Mouse (Mus musculus) liver, adult 2 months (tissue): ENCODE data around the gene Nfrkb. TPM values are rescaled to one million over a fixed set of nuclear protein-coding genes. Genes with fewer than 3 reads are reported as not detected.

Source experiments
- DNase-seq: peaks from one replicate; pipeline ENCODE4 v3.0.0-alpha.2; 2011; ENCODE audit warnings: low read depth, low spot score; ENCODE audit errors: extremely low read depth
- H3K27ac ChIP-seq: fragments of 200-500 bp; replicated peaks from 2 replicates; pipeline ENCODE4 v1.5.1; 2012; ENCODE audit warnings: low read depth, mild to moderate bottlenecking, control low read depth, inconsistent platforms, low read length; ENCODE audit not compliant: insufficient read depth
- H3K27me3 ChIP-seq: fragments of 200-500 bp; 2 replicates; pipeline ENCODE4 v1.6.1; 2012; ENCODE audit warnings: mild to moderate bottlenecking, moderate library complexity, low read length, inconsistent platforms; ENCODE audit not compliant: control insufficient read depth, insufficient read depth
- H3K36me3 ChIP-seq: fragments of 200-500 bp; 2 replicates; pipeline ENCODE4 v1.6.1; 2012; ENCODE audit warnings: low read length, inconsistent platforms; ENCODE audit not compliant: control insufficient read depth, insufficient read depth
- H3K4me1 ChIP-seq: fragments of 200-500 bp; 2 replicates; pipeline ENCODE4 v1.6.1; 2011; ENCODE audit warnings: low read length; ENCODE audit not compliant: control insufficient read depth, insufficient read depth
- H3K4me3 ChIP-seq: fragments of 200-500 bp; 2 replicates; pipeline ENCODE4 v1.5.1; 2011; ENCODE audit warnings: low read depth, mild to moderate bottlenecking, control low read depth, low read length, moderate library complexity; ENCODE audit not compliant: insufficient read depth
- H3K79me2 ChIP-seq: fragments of 200-500 bp; 2 replicates; pipeline ENCODE4 v1.6.1; 2012; ENCODE audit warnings: inconsistent platforms, mild to moderate bottlenecking, low read length, moderate library complexity; ENCODE audit not compliant: control insufficient read depth, insufficient read depth
- H3K9ac ChIP-seq: fragments of 200-500 bp; 2 replicates; pipeline ENCODE4 v1.6.1; 2012; ENCODE audit warnings: low read depth, mild to moderate bottlenecking, control low read depth, inconsistent platforms, low read length
- CTCF ChIP-seq: fragments of 200-500 bp; IDR thresholded peaks from 2 replicates; pipeline ENCODE4 v1.5.1; 2011; ENCODE audit warnings: low read depth, low read length, control low read depth
- POLR2A ChIP-seq: fragments of 200-500 bp; IDR thresholded peaks from 2 replicates; pipeline ENCODE4 v1.6.1; 2011; ENCODE audit warnings: low read length, control low read depth; ENCODE audit not compliant: insufficient read depth; ENCODE audit errors: extremely low read depth
- WGBS: fragments of 180-500 bp; shearing (Covaris S2); methylation state at CpG from one replicate; pipeline ENCODE4 v1.1.7; 2018; 5-methylcytosine and 5-hydroxymethylcytosine counted together
- polyA plus RNA-seq: library from polyadenylated mRNA; depleted of rRNA; stranded (reverse); fragments of >200 nt; gene quantifications from 2 replicates; pipeline ENCODE4 v1.2.3, GENCODE M21; 2012
- total RNA-seq: library from RNA; depleted of rRNA; stranded (reverse); fragments of >200 nt; gene quantifications from 2 replicates; pipeline ENCODE4 v1.2.3, GENCODE M21; 2014

Gene Nfrkb
- total and polyA plus RNA-seq, 2 experiments = 6.6 to 8.2 TPM

GRCm38 (mm10) chr9:31431751-31432150 lies 45.8 kb downstream of the Nfrkb start:
- Histone ChIP-seq H3K9ac (no peak overlapping the region), H3K4me3 (no peak overlapping the region), H3K79me2 (no peaks in the 10 kb centered on the region), H3K27me3 (no peaks in the 10 kb centered on the region), H3K27ac (no peak overlapping the region), H3K4me1 (peaks cover 3% of the 10 kb centered on the region; the same call in 1 of the 2 replicates), H3K36me3 (no peaks in the 10 kb centered on the region)
- 87% methylated on average over 5 of the region's 5 CpGs for whole genome bisulfite sequencing
- TF ChIP-seq POLR2A = no peak
- DNase-seq = peak; percentile 49

- Histone ChIP-seq H3K4me3 (no peak overlapping the region), H3K27me3 (no peaks in the 10 kb centered on the region), H3K27ac (peak overlapping the region; percentile 43; the same call in 1 of the 2 replicates), H3K79me2 (no peaks in the 10 kb centered on the region), H3K9ac (no peak overlapping the region), H3K4me1 (peaks cover 3% of the 10 kb centered on the region; the same call in 1 of the 2 replicates), H3K36me3 (no peaks in the 10 kb centered on the region)
- DNase-seq = peak; percentile 91
- TF ChIP-seq POLR2A (no peak), CTCF (no peak)
- 66% methylated on average over 7 of the region's 7 CpGs for WGBS
Observed at GRCm38 (mm10) chr9:31432336-31432975, 46.5 kb downstream of the Nfrkb start.

GRCm38 (mm10) chr9:31433431-31433830 lies 47.4 kb downstream of the Nfrkb start:
- DNase-seq = peak; percentile 97
- no peak overlapping the region for H3K4me3 ChIP-seq
- H3K27me3 ChIP-seq = no peaks in the 10 kb centered on the region
- WGBS = 38% methylated on average over 3 of the region's 3 CpGs
- TF ChIP-seq POLR2A (no peak), CTCF (no peak)
- no peaks in the 10 kb centered on the region for H3K36me3 ChIP-seq
- H3K79me2 ChIP-seq = no peaks in the 10 kb centered on the region
- H3K9ac ChIP-seq = no peak overlapping the region
- H3K27ac ChIP-seq = no peak overlapping the region
- H3K4me1 ChIP-seq = peaks cover 3% of the 10 kb centered on the region; the same call in 1 of the 2 replicates

- Histone ChIP-seq H3K4me1 (peaks cover 3% of the 10 kb centered on the region; the same call in 1 of the 2 replicates), H3K79me2 (no peaks in the 10 kb centered on the region), H3K9ac (no peak overlapping the region), H3K27me3 (no peaks in the 10 kb centered on the region), H3K4me3 (no peak overlapping the region), H3K36me3 (no peaks in the 10 kb centered on the region), H3K27ac (no peak overlapping the region)
- no peak for TF ChIP-seq POLR2A
- DNase-seq = no peak
- 93% methylated on average over 8 of the region's 8 CpGs for WGBS
Observed at GRCm38 (mm10) chr9:31435415-31435814, 49.4 kb downstream of the Nfrkb start.

GRCm38 (mm10) chr9:31437861-31438260 lies 51.9 kb downstream of the Nfrkb start:
- DNase-seq = peak; percentile 67
- Histone ChIP-seq H3K27me3 (no peaks in the 10 kb centered on the region), H3K4me1 (no peaks in the 10 kb centered on the region; the same call in 1 of the 2 replicates), H3K27ac (no peak overlapping the region), H3K36me3 (no peaks in the 10 kb centered on the region), H3K79me2 (no peaks in the 10 kb centered on the region), H3K4me3 (no peak overlapping the region), H3K9ac (no peak overlapping the region)
- TF ChIP-seq CTCF (no peak), POLR2A (no peak)
- WGBS = 62% methylated on average over 7 of the region's 7 CpGs

- no peak for TF ChIP-seq CTCF
- no peak for TF ChIP-seq POLR2A
- Histone ChIP-seq H3K36me3 (no peaks in the 10 kb centered on the region), H3K27me3 (no peaks in the 10 kb centered on the region), H3K27ac (no peak overlapping the region), H3K4me3 (no peak overlapping the region), H3K4me1 (no peaks in the 10 kb centered on the region), H3K79me2 (no peaks in the 10 kb centered on the region), H3K9ac (no peak overlapping the region)
- no peak for DNase-seq
- 78% methylated on average over 5 of the region's 5 CpGs for WGBS
Observed at GRCm38 (mm10) chr9:31438834-31439233, 52.8 kb downstream of the Nfrkb start.
